Mouse (Mus musculus) embryonic facial prominence, embryonic 15.5 days (tissue): ENCODE data around the gene Kat14. TPM values are rescaled to one million over a fixed set of nuclear protein-coding genes. Genes with fewer than 3 reads are reported as not detected.

Experiments used
- ATAC-seq: fragments of 200-750 bp; cut with Nextera tagmentation; 2 replicates; pipeline ENCODE4 v1.8.0; 2017; ENCODE audit warnings: low read depth, moderate TSS enrichment; ENCODE audit not compliant: insufficient number of reproducible peaks, low FRiP score, low TSS enrichment
- H3K27ac ChIP-seq: fragments of 300-500 bp; sonication (generic); replicated peaks from 2 replicates; pipeline ENCODE4 v1.5.1; 2015; ENCODE audit warnings: mild to moderate bottlenecking, inconsistent platforms
- H3K27me3 ChIP-seq: fragments of 300-500 bp; sonication (generic); 2 replicates; pipeline ENCODE4 v1.6.1; 2015; ENCODE audit warnings: inconsistent platforms
- H3K36me3 ChIP-seq: fragments of 300-500 bp; sonication (generic); 2 replicates; pipeline ENCODE4 v1.6.1; 2015; ENCODE audit warnings: mild to moderate bottlenecking, inconsistent platforms
- H3K4me1 ChIP-seq: fragments of 300-500 bp; sonication (generic); 2 replicates; pipeline ENCODE4 v1.6.1; 2015; ENCODE audit warnings: inconsistent platforms
- H3K4me2 ChIP-seq: fragments of 300-500 bp; sonication (generic); replicated peaks from 2 replicates; pipeline ENCODE4 v1.6.1; 2015; ENCODE audit warnings: mild to moderate bottlenecking, inconsistent platforms
- H3K4me3 ChIP-seq: fragments of 300-500 bp; sonication (generic); replicated peaks from 2 replicates; pipeline ENCODE4 v1.5.1; 2015; ENCODE audit warnings: mild to moderate bottlenecking, inconsistent platforms
- H3K9ac ChIP-seq: fragments of 300-500 bp; sonication (generic); 2 replicates; pipeline ENCODE4 v1.6.1; 2015; ENCODE audit warnings: inconsistent platforms
- H3K9me3 ChIP-seq: fragments of 300-500 bp; sonication (generic); replicated peaks from 2 replicates; pipeline ENCODE4 v1.6.1; 2016; ENCODE audit warnings: inconsistent platforms
- WGBS: fragments of 180-500 bp; shearing (Covaris S2); methylation state at CpG from one replicate; pipeline ENCODE4 v1.1.7; 2015; 5-methylcytosine and 5-hydroxymethylcytosine counted together
- polyA plus RNA-seq: library from polyadenylated mRNA; unstranded; fragments of >200 nt; fragmentation: Nextera tagmentation; extraction: Ambion mirVana; gene quantifications from 2 replicates; pipeline ENCODE4 v1.2.1, GENCODE M21; 2015

The Kat14 gene
- 35.7 and 42.3 TPM in 2 replicates for polyA plus RNA-seq

GRCm38 (mm10) chr2:144368400-144369019, at the start of gene Kat14, which contains the start of gene Pet117:
Gene Kat14 (plus strand): TSS chr2:144368983.
Gene Pet117 (plus strand): TSS chr2:144368996.
- Histone ChIP-seq H3K27ac (peak within 1 kb of the TSS; percentile 95), H3K9me3 (no peaks in the 10 kb centered on the region), H3K4me1 (peaks cover 19% of the 10 kb centered on the region), H3K4me2 (peak within 1 kb of the TSS; percentile 62), H3K36me3 (peaks cover 5% of the 10 kb centered on the region), H3K4me3 (peak within 1 kb of the TSS; percentile 97), H3K9ac (peak within 1 kb of the TSS; percentile 87), H3K27me3 (no peaks in the 10 kb centered on the region)
- peak; percentile 92 for ATAC-seq
- 6% methylated on average over 38 of the region's 38 CpGs for WGBS

GRCm38 (mm10) chr2:144324218-144324617, 44.6 kb upstream of the Kat14 start:
- ATAC-seq: no peak
- Histone ChIP-seq H3K4me1 (no peaks in the 10 kb centered on the region), H3K36me3 (no peaks in the 10 kb centered on the region), H3K4me3 (no peak overlapping the region), H3K9ac (no peak overlapping the region), H3K4me2 (no peak overlapping the region), H3K27ac (no peak overlapping the region), H3K9me3 (no peaks in the 10 kb centered on the region), H3K27me3 (peaks cover 13% of the 10 kb centered on the region)
- WGBS: 56% methylated on average over 3 of the region's 3 CpGs

GRCm38 (mm10) chr2:144329451-144329850, 39.3 kb upstream of the Kat14 start:
- Histone ChIP-seq H3K27ac (no peak overlapping the region), H3K4me2 (peak overlapping the region; percentile 99; the same call in 1 of the 2 replicates), H3K9ac (no peak overlapping the region), H3K36me3 (no peaks in the 10 kb centered on the region), H3K4me3 (peak overlapping the region; percentile 58; the same call in 1 of the 2 replicates), H3K4me1 (peaks cover 37% of the 10 kb centered on the region), H3K27me3 (peaks cover 54% of the 10 kb centered on the region), H3K9me3 (no peaks in the 10 kb centered on the region)
- 3% methylated on average over 10 of the region's 10 CpGs for WGBS
- no peak for ATAC-seq

GRCm38 (mm10) chr2:144329937-144330336, 38.8 kb upstream of the Kat14 start:
- no peak overlapping the region for H3K9ac ChIP-seq
- no peak for ATAC-seq
- peak overlapping the region; percentile 99; the same call in 1 of the 2 replicates for H3K4me2 ChIP-seq
- H3K27ac ChIP-seq: no peak overlapping the region
- H3K4me3 ChIP-seq: peak overlapping the region; percentile 58
- no peaks in the 10 kb centered on the region for H3K9me3 ChIP-seq
- 4% methylated on average over 10 of the region's 10 CpGs for WGBS
- H3K4me1 ChIP-seq: peaks cover 37% of the 10 kb centered on the region
- peaks cover 59% of the 10 kb centered on the region for H3K27me3 ChIP-seq
- H3K36me3 ChIP-seq: no peaks in the 10 kb centered on the region

DNA sequence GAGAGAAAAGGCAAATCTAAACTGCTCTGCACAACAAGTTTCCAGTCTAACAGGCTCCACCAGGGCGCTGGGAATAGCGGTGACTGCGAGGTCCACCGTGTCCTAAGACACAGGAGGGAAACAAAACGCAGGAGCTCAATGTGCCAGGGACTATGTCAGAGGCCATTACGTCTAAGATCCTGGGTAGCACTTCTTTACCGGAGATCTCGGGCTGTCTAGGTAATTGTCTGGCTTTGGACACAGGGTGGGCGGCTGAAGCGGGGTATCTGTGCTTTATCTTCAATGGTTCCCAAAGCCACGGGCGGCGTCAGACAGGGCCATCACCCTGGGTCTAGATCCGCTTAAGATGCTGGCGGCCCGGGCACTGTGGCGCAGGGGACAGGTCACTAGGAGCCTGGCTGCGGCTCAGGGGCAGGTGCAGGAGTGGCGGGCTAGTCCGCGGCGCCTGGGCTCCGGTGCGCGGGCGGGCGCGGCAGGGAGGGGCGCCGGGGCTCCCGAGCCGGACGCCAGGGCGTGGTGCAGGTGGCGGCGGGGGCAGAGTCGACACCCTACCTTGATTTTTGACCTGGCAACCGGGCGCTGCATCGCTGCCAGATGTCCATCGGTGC, 38.3 kb upstream of the Kat14 start:
- peak overlapping the region; percentile 99 for H3K4me2 ChIP-seq
- H3K27ac ChIP-seq: no peak overlapping the region
- WGBS: 1% methylated on average over 40 of the region's 41 CpGs
- peak overlapping the region; percentile 58 for H3K4me3 ChIP-seq
- H3K4me1 ChIP-seq: peaks cover 37% of the 10 kb centered on the region
- H3K9ac ChIP-seq: peak overlapping the region; percentile 35
- peak; percentile 24; the same call in 1 of the 2 replicates for ATAC-seq
- H3K9me3 ChIP-seq: no peaks in the 10 kb centered on the region
- H3K36me3 ChIP-seq: no peaks in the 10 kb centered on the region
- peaks cover 64% of the 10 kb centered on the region for H3K27me3 ChIP-seq

DNA sequence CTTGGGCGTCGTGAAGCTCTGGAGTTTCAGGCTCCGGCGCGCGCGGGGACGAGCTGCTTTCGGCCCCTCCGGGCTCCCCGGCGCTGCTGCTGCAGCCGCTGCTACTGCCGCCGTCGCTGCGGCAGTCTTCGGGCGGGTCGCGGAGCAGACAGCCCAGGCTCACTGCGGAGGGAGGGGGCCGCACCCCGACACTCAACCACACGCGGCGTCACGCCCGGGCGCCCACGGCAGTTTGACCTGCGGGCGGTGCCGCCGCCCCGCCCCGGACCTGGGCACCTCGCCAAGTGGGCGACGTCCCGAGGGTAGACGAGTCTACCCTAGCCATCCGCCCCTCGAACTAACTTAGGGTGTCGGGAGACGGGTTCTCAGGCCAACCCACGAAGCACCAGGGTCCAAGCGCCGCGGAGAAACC, 37.8 kb upstream of the Kat14 start:
- Histone ChIP-seq H3K27me3 (peaks cover 64% of the 10 kb centered on the region), H3K4me1 (peaks cover 37% of the 10 kb centered on the region), H3K4me2 (peak overlapping the region; percentile 99), H3K27ac (0 out of 2 replicates have a peak overlapping the region, but pooled peaks have one; percentile 11), H3K9ac (peak overlapping the region; percentile 35), H3K9me3 (no peaks in the 10 kb centered on the region), H3K4me3 (peak overlapping the region; percentile 58), H3K36me3 (no peaks in the 10 kb centered on the region)
- WGBS: under 1% methylated on average over 43 of the region's 50 CpGs
- no peak for ATAC-seq

- Histone ChIP-seq H3K27ac (peak within 1 kb of the TSS; percentile 53; the same call in 1 of the 2 replicates), H3K9me3 (no peaks in the 10 kb centered on the region), H3K9ac (peak within 1 kb of the TSS; percentile 35), H3K27me3 (peaks cover 64% of the 10 kb centered on the region), H3K4me2 (peak within 1 kb of the TSS; percentile 99), H3K4me3 (peak within 1 kb of the TSS; percentile 58), H3K4me1 (peaks cover 37% of the 10 kb centered on the region), H3K36me3 (no peaks in the 10 kb centered on the region)
- under 1% methylated on average over 62 of the region's 62 CpGs for WGBS
- ATAC-seq: peak; percentile 61; the same call in 1 of the 2 replicates
Observed at GRCm38 (mm10) chr2:144331401-144332302, 37.1 kb upstream of the Kat14 start, which contains the start of gene Ovol2. Gene Ovol2 (minus strand): TSS chr2:144332146.

- Histone ChIP-seq H3K36me3 (no peaks in the 10 kb centered on the region), H3K4me3 (peak overlapping the region; percentile 58), H3K27ac (no peak overlapping the region), H3K9me3 (no peaks in the 10 kb centered on the region), H3K9ac (no peak overlapping the region), H3K4me2 (peak overlapping the region; percentile 99), H3K4me1 (peaks cover 37% of the 10 kb centered on the region), H3K27me3 (peaks cover 62% of the 10 kb centered on the region)
- no peak for ATAC-seq
- 3% methylated on average over 9 of the region's 9 CpGs for WGBS
Observed at GRCm38 (mm10) chr2:144332486-144332885, 36.3 kb upstream of the Kat14 start.

DNA sequence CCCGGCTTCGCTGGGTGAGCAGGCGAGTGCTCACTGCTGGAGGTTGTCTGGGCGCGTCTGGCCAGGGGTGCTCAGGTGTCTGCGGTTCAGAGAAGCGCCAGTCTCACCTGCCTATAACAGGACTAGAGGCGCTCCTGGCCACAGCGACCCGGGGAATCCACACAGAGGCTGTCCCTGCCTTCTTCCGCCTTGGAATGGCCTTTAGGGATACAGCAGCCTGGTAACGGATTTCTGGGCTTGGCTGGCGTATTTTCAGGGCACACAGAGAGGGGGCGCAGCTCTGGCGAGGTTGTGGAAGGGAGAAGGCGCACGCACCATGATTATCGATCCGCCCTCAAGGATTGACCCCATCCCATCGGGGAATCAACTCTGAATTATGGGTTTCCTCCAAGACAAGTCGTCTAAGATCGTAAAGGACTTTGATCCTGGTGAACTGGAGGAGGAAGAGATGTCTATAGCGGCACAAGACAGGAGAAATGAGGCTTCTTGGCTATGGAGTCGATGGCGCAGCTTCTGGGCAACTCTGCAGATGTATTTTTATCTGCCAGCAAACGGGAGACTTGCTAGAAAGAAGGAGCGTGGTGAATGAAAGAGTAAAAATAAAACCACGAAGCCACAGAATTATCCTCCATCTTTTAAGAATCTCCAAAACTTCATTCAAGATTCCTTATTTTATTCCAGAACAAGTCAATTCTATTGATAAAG, 35.5 kb upstream of the Kat14 start:
- Histone ChIP-seq H3K4me1 (peaks cover 37% of the 10 kb centered on the region), H3K36me3 (no peaks in the 10 kb centered on the region), H3K9me3 (no peaks in the 10 kb centered on the region), H3K27ac (no peak overlapping the region), H3K9ac (no peak overlapping the region), H3K27me3 (peaks cover 58% of the 10 kb centered on the region), H3K4me3 (peak overlapping the region; percentile 58), H3K4me2 (peak overlapping the region; percentile 99)
- ATAC-seq: no peak
- WGBS: 7% methylated on average over 28 of the region's 28 CpGs

- Histone ChIP-seq H3K9me3 (no peaks in the 10 kb centered on the region), H3K4me1 (peaks cover 12% of the 10 kb centered on the region), H3K27ac (no peak overlapping the region), H3K9ac (no peak overlapping the region), H3K36me3 (no peaks in the 10 kb centered on the region), H3K4me3 (no peak overlapping the region), H3K27me3 (peaks cover 26% of the 10 kb centered on the region), H3K4me2 (no peak overlapping the region)
- WGBS: 46% methylated on average over 3 of the region's 3 CpGs
- no peak for ATAC-seq
Observed at GRCm38 (mm10) chr2:144337230-144337629, 31.6 kb upstream of the Kat14 start.
